Mouse (Mus musculus): ENCODE measurements around the gene Cdc42bpa. TPM values are rescaled to one million over a fixed set of nuclear protein-coding genes. Genes with fewer than 3 reads are reported as not detected.

Cdc42bpa gene
- polyA plus RNA-seq (2014; fragmentation: Illumina TruSeq; extraction: RNeasy Lipid Tissue Mini Kit (QIAGEN cat#74804); ENCODE audit: low read depth, low replicate concordance): 68.1 TPM

DNA sequence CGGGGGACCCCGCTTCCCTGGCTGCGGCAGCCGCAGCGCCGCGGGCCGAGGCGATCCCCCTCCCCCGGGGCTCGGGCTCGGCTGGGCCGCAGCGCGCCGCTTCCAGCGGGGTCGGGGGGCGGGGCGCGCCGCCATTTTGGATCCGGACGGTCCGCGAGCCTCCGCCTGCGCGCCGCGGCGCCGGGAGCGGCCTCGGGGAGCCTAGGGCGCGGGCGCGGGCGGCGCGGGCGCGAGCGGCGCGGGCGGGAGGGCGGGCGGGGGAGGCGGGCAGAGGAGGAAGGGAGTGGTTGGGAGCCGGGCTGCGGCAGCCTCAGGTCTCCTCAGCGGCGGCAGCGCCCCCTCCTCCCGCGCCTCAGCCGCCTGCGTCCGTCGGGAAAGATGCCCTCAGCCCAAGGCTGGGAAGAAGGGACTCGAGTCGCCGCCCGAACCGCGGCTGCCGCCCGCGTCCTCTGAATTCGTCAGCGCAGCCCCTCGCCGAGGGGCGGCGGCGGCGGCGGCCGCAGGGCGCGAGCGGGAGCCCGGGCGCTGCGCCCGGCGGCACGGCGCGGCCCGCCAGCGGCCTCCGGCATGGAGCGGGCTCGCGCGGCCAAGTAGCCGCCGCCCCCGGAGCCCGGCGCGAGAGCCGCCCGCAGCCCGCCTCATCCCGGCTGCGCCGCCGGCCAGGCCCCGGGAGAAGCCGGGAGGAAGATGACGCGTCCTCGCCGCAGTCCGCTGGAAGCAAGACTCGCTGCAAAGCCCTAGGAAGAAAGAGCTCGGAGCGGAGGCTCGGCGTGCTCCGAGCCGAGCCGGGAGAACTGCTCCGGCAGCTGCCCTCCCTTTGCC lies at the start of gene Cdc42bpa:
TSS of gene Cdc42bpa (plus strand) at position 752 of the 822 bp plus-strand sequence.

DNA sequence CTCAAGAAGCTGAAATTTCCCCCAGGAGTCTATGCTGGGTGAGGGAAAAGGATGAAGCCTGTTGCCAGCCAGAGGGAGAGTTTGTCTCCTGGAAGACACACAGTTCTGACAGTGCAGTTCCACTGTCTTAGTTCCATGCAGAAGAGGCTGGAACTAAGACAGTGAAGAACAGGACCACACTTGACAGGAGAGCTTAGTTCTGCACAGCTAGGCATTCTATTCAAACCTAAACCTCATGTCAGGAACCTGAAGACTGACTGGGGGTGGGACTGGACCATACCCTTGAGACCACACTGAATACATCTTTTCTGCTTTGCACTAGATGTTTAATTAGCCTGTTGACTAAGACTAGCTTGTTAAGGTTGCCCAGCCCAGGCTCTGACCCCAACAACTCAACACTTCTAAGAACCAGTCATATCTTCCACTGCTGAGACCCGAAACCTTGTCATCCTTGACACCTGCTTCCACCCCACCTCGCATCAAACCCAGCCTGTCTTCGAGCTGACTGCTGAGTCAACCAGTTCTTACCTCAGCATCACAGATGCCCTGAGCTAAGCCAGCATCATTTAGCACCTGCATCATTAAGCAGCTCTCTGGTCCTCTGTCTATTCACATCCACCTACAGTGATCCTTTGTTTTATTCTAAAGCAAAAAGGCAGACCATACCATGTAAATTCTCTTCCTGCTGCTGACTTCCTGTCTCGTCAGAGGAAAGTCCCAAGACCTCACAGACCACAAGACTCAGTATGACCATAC lies 238.9 kb downstream of the Cdc42bpa start, which contains the start of gene Coq8a:
TSS of gene Coq8a (minus strand) at position 644 of the 756 bp plus-strand sequence.

Other genes starting within 250 kb of the Cdc42bpa start
- not detected for gene Kif28, start 215.2 kb upstream of the Cdc42bpa start, polyA plus RNA-seq (2014; fragmentation: Illumina TruSeq; extraction: RNeasy Lipid Tissue Mini Kit (QIAGEN cat#74804); ENCODE audit: low read depth, low replicate concordance)
- not detected for gene Gm10518, start 157.1 kb upstream of the Cdc42bpa start, polyA plus RNA-seq (2014; fragmentation: Illumina TruSeq; extraction: RNeasy Lipid Tissue Mini Kit (QIAGEN cat#74804); ENCODE audit: low read depth, low replicate concordance)
- 72.1 TPM for gene Ahctf1, start 156.8 kb upstream of the Cdc42bpa start, polyA plus RNA-seq (2014; fragmentation: Illumina TruSeq; extraction: RNeasy Lipid Tissue Mini Kit (QIAGEN cat#74804); ENCODE audit: low read depth, low replicate concordance)
- gene Coq8a, start 239.1 kb downstream of the Cdc42bpa start, polyA plus RNA-seq (2014; fragmentation: Illumina TruSeq; extraction: RNeasy Lipid Tissue Mini Kit (QIAGEN cat#74804); ENCODE audit: low read depth, low replicate concordance): 5.6 TPM

All from sigmoid colon, adult 10 weeks (tissue).